Mouse (Mus musculus) lung, postnatal 25 days (tissue): ENCODE measurements around the gene Ptpn5.

ENCODE experiments used
- DNase-seq: peaks from one replicate; pipeline ENCODE4 v3.0.0; 2022; ENCODE audit warnings: low spot score

Gene Ptpn5

DNA sequence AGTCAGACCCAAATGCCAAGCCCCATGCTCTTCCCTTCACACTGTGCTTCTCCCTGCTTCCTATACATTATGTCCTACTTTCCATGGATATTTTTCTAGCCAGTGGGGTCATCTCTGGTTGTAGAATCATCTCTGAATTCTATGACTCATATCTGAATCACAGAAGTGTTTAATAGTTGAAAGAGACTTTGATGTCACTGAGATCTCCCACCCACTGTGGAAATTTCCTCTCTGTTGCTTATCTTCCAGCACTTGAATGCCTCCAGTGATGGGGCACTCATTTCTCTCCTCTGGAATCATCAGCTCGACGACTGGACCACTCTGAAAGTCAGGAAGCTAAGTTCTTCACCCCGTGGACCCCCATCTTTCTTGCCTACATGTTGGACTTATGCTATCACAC, 22.4 kb downstream of the Ptpn5 start:
- DNase-seq, result no peak

DNA sequence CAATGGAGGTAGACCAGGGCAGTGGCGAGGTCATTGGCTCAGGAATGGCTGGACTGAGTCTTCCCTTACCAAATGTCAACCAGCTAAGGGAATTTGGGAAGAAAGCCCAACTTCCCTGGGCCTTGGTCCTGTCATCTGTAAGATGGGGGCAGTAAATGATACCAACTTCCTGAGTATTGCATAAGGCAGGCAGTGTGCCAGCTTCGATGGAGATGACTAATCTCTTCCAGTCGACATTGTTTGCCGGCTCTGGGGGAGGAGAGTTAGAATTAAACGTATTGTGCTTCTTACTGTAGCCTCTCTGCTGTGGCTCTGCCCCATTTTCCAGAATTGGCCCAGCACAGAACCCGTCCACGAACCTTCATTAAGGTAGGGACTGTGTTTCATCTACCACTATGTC, 23.0 kb downstream of the Ptpn5 start:
- peak; percentile 5 for DNase-seq

DNA sequence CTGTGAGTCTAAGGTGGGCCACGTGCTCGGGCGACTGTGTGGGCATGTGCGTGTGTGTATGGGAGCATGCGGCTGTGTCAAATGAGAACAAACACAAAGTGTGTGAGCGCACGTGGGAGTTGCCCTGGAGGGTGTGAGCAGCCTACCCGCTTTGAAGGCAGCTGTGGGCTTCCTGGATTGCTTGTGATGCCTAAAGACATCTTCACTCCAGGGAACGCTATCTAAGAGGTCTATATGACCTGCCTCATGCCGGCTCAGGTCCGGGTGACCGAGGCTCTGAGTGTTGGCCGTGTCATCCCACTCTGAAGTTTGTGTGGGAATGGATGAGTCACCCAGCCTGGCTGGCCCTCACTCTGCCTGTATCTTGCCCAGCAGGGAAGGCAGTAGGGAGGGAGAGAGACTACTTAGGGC, 24.7 kb downstream of the Ptpn5 start:
- DNase-seq, result no peak

DNA sequence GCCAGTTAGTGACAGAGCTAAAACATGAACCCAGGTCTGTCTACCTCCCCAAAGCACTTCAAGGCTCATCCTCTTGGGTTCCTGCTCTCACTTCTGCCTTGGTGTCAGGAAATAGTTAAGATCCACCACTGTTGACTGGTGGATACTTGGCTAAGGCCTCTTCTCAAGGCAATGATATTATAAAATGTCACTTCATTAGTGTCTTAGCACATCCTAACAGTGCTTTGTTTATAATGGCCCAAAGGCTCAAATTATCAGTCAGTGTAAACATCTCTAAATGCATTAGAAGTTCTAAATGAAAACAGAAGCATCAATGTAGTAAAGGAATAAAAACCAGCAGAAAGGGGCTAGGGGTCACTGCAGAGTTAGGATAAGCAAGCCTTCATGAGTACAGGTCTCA, 26.5 kb downstream of the Ptpn5 start:
- DNase-seq, result no peak

DNA sequence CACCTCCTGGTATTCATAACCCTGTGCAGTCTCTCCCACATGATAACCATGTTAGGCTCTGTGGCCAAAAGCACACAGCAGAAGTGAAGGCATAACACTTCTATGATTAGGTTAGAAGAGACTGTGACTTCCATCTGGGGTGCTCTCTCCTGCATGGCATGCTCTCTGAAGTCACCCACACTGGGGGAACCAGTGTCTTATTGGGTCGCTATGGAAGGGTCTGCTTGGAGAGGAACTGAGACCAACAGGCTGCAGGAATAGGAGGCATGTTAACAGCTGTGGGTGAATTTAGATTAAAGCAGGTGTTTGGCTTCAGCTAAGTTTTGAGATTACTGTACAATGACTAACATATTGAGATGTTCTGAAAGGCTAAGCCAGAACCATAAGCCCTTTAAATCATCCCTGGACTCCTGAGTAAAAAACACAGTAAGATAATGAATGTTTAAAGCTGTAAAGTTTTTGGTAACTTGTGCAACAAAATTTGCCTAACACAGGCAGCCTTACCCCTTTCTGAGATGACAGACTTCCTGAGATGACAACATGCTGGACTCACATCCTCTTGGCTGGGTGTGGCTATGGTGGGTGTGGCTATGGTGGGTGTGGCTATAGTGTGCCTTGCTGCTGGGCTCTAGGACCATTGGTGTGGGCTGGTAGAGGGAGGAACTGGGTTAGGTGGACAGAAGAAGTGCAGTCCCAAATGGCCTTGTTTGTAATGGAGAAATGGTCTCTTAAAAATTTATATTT, 29.6 kb downstream of the Ptpn5 start:
- peak; percentile 47 for DNase-seq

DNA sequence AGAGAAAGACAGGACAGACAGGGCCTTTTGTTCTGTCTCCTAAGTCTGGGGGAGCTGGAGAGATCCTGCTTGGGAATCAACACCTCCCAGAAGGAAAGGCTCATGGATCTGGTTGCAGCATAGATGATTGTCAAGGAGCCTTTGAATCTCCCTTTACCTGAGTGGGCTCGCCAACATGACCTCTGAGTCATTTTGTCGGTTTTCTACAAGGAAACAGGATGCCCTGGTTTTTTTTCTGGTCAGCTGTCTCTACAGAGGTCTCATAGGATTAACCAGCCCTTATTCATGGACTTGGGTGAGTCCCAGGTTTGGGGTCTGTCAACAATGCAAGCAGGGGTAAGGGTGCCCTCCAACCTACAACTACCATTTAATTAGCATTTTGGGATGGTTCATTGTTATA, 30.5 kb downstream of the Ptpn5 start:
- no peak for DNase-seq

DNA sequence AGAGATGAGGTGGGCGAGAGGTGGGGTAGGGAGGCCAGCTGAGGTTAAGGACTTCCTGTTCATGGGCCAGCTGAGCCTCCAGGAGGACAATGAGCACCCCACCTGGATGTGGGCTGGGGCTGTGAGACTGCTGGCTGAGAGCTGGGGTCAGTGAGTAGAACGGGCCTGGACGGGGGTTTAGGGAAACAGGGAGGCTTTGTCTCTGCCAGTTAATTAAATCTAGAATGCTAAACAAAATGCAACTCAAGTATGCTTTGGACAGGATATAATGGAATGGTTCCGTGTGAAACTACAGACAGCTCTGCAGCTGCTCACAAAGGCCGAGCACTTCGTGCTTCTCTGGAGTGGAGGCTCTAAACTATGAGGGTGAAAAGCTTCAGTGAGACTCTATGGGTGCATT, 32.9 kb downstream of the Ptpn5 start:
- DNase-seq, result no peak

DNA sequence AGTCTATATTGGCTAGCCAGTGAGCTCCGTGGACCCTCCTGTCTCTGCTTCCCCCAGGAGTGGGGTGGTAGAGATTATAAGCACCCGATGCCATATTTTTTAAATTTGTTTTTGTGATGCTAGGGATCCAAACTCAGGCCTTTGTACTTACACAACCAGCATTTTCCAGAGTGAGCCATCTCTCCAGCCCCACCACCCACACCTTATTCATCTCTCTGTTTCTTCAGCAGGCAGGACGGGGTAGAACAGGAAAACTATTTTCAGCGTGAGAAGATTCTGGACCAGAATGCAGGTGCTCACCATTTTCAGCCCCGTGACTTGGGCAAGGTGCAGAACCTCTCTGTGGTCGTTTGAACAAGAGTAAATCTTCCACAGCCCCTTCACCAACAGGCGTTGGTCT, 34.2 kb downstream of the Ptpn5 start:
- no peak for DNase-seq

DNA sequence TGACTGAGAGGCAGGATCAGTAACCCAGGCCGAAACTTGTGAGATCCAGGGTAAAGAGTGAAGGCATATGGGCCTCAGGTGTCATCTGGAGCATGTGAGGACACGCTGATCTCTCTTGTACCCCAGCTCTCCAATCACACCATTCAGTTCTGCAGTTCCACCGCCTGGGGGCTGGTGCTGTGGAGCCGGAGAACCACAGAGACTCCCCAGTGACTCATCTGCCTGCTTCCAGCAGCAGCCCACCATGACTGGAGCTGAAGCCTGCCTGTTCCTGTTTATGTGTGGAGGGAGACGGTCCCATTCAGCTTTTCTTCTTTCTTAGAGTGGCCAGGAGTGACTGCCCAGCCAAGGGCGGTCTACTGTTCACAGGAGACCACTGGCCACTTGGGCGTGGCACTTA, 35.4 kb downstream of the Ptpn5 start:
- no peak for DNase-seq

DNA sequence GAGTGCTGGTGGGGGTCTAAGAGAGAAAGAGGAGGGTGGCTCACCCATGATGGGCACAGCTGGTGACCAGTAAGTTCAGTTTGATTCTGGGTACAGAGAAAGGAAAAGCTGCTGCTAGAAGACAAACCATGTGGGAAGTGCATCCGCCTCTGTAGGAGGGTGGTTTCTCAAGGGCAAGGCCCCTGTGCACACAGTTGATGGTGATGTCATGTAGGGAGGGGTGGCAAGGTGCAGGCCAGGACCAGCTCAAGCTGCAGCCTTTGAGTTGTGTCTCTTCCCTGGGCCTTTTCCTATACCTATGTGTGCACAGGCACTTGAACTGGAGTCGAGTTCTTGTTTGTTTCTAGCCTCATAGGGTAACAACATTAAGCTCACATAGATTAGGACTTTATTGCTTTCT, 38.5 kb downstream of the Ptpn5 start:
- DNase-seq, result no peak

DNA sequence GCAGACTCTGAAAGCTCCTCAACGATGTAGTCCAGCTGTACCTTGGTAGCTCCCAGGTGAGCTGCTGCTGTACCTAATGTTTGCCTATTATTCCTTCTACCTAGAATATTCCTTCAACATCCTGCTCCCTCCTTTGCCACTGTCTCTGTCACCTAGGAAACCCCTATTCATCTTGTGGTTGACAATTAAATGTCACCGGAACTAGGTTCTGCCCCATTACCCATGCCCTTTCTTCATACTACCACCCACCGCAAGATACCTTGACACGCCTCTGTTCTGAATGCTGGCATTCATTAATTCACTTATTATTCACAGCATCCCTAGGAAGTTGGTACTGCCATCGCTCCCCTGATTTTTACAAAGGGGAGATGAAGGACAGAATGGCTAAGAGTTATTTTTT, 39.5 kb downstream of the Ptpn5 start:
- no peak for DNase-seq

DNA sequence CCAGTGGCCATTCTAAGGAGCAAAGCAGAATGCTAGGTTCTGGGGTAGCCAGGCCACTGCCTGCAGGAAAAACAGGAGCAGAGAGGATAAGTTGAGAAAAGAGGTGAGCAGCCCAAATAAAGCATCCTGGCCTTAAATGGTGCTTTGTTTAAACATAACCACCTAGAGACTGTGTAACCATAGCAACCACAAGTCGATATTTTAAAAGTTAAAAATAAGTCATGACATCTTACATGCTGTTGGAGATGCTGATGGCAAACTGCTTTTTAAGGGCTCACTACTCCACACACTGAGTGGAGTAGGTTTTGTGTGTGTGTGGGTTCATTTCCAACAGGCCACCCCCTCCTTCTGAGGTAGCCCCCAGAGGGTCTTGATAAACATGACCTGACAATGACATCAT, 48.4 kb downstream of the Ptpn5 start:
- DNase-seq, result no peak

DNA sequence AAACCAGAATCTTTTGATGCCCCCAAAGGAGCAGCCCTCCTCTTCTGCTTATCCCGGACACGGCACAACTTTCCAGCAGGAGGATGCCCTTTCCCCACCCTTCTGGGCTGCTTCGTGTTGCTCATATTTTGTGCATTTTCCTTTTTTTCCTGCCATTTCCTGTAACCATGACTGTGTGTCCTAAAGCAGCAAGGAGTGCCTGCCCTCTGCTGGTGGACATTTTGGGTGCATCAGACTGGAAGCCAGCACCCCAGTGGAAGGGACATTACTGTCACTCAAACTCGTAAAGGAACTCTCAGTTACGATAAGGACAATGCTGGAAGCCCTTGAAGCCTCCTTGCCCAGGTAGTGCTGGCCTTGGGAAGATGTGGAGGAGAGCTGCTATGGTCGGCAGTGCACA, 52.2 kb downstream of the Ptpn5 start:
- DNase-seq, result peak; percentile 59

DNA sequence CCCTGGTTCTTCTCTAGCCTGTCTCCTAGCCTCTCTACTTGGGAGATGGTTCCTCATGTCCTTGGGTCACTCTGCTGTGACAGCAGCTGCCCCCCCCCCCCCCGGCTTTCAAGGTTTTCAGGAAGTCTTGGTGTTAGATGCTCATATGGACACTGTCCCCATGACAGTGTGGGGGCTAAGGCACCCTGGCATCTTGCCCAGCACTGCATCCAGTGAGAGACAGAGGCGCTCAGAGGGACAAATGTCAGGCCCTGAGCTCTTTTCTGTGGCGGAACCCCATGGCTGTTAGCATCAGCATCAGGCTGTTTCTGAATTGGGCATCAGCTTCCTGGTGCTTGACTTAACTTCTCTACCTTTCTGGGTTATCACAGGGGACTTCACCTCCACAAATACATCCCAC, 52.6 kb downstream of the Ptpn5 start:
- DNase-seq, result no peak

DNA sequence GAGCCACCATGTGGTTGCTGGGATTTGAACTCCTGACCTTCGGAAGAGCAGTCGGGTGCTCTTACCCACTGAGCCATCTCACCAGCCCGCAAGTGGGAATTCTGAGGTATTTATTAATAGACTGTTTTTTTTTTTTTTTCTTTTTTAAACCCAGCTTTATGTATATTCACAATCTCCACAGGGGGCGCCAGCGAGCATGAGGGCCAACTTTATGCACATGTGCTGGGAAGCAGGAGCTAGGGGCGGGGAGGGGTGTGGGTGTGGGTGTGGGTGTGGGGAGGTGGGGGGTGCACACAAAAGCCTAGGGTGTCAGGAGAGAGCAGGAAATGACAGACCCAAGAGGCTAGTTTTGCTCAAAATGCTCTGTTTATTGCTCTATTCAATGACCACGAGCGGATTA, 56.0 kb downstream of the Ptpn5 start:
- DNase-seq, result no peak

DNA sequence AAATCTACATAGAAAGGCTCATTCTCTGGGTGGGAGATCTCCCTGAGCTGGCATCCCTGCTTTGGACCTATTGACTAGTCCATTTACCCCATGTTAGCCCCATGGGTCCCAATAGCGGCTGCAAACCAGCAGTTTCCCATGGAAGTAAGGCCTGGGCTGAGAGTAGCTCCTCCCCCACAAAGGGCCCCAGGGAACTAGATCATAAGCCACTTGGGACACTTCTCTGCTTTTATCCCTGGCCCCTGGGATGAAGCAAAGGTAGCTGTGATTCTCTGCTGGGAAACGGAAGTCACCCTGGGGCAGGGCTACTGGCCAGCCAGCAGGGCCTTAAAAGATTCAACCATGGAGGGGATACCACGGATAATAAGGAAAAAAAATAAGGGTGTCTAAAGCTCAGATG, 56.8 kb downstream of the Ptpn5 start:
- no peak for DNase-seq

DNA sequence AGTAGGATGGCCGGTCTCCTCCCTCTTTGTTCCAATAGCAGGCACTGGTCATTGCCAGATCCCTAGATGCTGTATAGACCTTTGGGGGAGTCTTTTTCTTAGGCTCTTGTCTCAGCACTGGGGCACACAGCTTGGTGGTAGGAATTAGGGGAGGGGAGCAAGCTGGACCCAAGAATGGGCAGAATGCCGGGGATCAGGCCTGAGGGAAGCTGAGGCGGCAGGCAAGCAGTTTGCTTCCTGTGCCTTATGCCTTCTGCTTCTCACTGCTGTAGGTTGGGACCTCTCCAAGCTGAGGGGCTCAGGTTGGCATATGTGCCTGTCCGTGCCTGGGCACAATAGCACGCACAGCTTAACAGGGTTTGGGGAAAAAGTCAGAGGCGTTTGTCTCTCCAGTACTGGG, 57.3 kb downstream of the Ptpn5 start:
- no peak for DNase-seq

DNA sequence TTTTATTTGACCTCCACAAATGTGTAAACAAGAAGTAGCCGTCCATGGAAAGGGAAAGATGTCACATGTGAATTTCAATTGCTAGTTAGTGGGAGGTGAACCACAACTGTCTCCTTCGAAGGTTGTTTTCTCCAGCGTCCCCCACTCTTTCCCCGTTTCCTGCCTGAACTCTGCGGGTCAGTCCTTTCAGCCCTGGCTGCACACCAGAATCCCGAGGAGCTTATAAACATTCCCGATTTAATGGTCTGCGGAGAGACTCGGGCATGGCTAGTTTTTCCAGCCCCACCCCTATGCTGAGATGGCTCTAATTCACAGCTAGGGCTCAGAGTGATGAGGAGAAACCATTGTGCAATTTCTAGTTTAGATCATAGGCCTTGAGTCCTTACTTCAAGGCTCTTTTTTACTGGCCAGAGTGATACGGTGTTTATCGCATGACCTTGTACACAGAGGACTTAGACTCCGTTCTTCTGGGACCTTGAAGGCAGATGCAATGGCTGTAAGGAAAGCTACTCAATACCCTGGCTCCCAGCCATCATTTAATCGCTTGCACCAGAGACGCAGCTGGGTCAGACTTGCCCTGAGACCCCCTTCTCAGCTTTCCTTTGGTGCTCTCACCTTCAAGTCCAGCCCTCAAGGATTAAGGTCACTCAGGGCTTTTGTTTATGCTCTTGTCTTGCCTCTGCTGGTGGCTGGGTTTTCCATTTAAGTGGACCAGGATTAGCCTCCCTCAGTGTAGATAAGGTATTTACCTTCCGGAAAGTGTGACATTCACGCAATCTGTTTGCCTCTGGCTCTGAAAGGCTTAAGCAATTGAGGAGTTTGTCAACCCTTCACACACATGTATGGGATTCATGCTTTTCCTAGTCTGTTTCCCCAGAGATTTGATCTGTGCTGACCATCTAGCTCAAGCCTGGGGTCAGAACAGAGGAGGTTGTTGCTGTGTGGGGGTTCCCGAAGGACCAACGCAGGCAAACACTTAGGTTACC, 59.7 kb downstream of the Ptpn5 start:
- DNase-seq, result no peak

DNA sequence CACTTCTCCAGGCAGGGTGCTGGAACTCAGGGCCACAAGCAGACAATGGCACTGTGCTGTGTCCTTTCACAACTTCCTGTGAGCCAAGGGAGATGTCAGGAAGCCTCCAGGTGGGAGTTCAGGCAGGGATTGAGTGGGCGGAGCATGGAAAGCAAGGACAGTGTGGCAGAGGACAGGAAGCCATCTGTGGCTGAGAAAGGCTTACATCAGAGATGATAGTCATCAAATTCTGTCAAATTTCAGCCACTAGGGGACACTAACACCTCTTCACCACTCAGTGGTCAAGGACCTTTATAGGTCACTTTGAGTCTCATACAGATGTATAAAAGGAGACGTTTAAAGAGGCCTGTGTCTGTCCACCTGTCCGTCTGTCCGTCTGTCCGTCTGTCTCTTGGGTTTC, 60.9 kb downstream of the Ptpn5 start:
- no peak for DNase-seq

DNA sequence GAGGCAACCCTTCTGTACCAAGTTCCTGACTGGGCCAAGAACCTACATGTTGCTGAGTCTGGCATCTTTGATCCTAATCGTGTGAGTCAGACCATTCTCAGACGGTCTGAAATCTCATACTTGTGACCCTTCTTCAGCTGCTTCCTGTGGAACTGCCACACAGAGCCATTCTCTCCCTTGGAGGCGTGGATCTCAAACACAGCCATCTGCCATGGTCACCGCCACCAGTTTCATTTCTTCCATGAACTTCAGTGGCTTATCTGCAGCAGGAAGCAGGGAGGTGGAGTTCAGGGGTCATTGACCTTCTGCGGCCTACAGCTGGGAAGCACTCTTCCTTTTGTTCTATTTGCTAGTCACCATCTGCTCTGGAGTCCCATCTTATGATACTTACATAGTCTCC, 65.6 kb downstream of the Ptpn5 start:
- DNase-seq, result no peak

DNA sequence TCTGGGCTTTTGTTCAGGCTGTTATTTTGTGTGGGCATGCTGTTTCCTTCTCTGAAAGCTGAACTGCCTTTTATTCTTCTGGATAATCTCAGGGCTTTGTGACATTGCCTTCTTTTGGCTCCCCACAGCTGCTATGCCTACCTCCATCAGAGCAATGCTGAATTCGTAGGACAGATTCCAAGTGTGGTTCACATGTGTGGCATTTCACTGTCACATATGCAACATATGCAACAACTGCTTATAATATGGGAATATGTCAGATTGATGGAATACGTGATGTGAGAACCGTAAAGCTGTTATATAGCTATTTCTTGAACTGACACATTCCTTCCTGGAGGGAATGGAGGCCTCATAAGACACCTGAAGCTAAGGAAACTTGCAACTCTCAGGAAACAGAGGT, 66.5 kb downstream of the Ptpn5 start:
- DNase-seq, result no peak

DNA sequence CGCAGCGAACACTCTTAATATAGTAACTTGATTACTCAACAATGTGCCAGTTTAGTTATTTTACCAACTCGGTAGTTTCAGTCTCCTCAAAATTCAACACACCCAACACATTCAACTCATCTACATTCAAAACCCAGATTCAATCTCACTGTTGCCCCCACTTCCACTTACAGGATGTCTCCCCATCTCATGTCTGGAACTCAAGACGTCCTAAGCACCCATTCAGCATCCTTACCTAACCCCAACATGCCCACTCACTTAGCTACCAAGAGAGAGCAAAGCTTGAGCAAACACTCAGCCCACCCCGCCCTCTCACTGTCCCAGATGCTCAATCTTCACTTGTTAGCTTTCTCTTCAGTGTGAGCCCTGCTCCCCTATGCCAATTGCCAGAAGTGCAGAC, 71.9 kb downstream of the Ptpn5 start:
- DNase-seq, result no peak

DNA sequence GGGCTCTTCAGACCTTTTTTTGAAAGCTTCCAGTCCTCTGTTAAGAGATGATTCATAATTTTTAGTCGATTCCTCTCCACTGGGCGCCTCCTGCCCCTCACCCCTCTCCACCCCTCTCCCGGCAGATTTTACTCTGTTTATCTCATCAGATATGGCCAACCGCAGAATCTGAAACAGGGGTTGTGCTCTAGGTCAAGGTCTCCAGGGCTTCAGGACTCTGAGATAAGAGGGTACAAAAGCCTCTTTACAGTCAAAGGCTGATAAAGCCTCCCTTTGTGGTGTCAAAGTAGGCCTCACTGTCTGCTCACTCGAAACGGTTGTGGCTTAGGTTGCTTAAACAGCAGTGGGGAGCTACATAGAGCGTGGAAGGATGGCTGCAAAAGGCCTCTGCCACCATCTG, 74.1 kb downstream of the Ptpn5 start:
- no peak for DNase-seq
